Mouse (Mus musculus) ES-E14 (cell line): ENCODE measurements around the gene Disc1.

ENCODE experiments used
- CHD2 ChIP-seq: IDR thresholded peaks from 2 replicates; pipeline ENCODE4 v1.6.1; 2014; ENCODE audit warnings: mild to moderate bottlenecking, low read depth, low read length, inconsistent platforms
- MAFK ChIP-seq: IDR thresholded peaks from 2 replicates; pipeline ENCODE4 v1.6.1; 2014; ENCODE audit warnings: mild to moderate bottlenecking, low read depth, low read length, inconsistent platforms; ENCODE audit not compliant: insufficient read depth

GRCm38 (mm10) chr8:125230526-125231131 lies 176.6 kb downstream of the Disc1 start:
- TF ChIP-seq MAFK (no peak), CHD2 (no peak)
